Comparison of ENCODE assay signal across 12 mouse cellular contexts in the genomic region with DNA sequence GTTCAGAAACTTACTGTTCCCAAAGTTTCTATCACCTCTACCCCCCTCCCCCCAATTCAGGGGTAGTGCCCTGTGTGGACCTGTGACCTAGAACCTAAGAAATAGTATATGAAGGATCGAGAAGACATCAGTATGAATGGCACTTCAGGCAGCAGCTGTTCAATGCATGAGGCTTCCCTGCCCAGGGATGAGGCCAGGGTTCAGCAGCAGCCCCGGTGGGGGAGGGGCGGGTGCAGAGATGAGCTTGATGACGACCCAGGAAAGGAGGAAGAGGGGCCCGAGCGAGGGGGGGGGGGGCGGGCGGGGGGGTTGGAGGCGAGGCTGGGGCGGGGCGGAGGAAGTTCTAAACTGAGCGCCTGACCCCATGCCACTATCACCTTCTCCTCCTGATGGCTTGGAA. TPM values are rescaled to one million over a fixed set of nuclear protein-coding genes. Genes with fewer than 3 reads are reported as not detected.
DNase-seq lines count a peak whose midpoint lies in the region; ATAC-seq and TF ChIP-seq lines count a peak whose summit lies in the region.
"Had no signal": no experiment of that assay in that cellular context is flagged by ENCODE, and none has a peak within 500 bp of the region (broad histone marks: within the 10 kb centered on the region; RNA-seq: fewer than 3 reads in every experiment).

No protein-coding gene starts in this region.

- no peaks in the 10 kb centered on the region for H3K36me3 ChIP-seq in lung, postnatal 0 days (ENCODE audit: insufficient read depth, low read length)
- no peaks in the 10 kb centered on the region for H3K36me3 ChIP-seq in liver, embryonic 13.5 days
- H3K36me3 ChIP-seq in forebrain, embryonic 16.5 days (ENCODE audit: control insufficient read depth, insufficient read depth): no peaks in the 10 kb centered on the region
- H3K36me3 ChIP-seq: forebrain, embryonic 12.5 days; G1E had no signal

- no peak for TF ChIP-seq CTCF in lung, postnatal 0 days (IDR thresholded peaks at IDR 0.05)
- TF ChIP-seq CTCF in layer of hippocampus, adult 2 months (conservative IDR thresholded peaks at IDR 0.05): no peak

- no peak overlapping the region for H3K9ac ChIP-seq in lung, postnatal 0 days (replicated peaks; ENCODE audit: low read depth)
- no peak overlapping the region for H3K9ac ChIP-seq in liver, embryonic 13.5 days
- H3K9ac ChIP-seq in forebrain, embryonic 16.5 days (replicated peaks; ENCODE audit: low read depth, low read length): no peak overlapping the region
- H3K9ac ChIP-seq: forebrain, embryonic 12.5 days had no signal

- no peak for DNase-seq in lung, postnatal 0 days (ENCODE audit: low spot score)
- no peak for DNase-seq in lung, adult 18-20 months
- DNase-seq in embryo, embryonic 9.5 days (ENCODE audit: extremely low spot score): peak; percentile 59
- DNase-seq in liver, embryonic 13.5 days: peak; percentile 32
- DNase-seq in thymus, postnatal 25 days: peak; percentile 36
- no peak for DNase-seq in layer of hippocampus, adult 2 months (ENCODE audit: low spot score in 2 of 2)

- WGBS in lung, postnatal 0 days: 12% methylated on average over 4 of the region's 12 CpGs
- 9% methylated on average over 9 of the region's 12 CpGs for WGBS in liver, embryonic 13.5 days (ENCODE audit: insufficient replicate concordance)
- WGBS in forebrain, embryonic 16.5 days: 26% methylated on average over 5 of the region's 12 CpGs

- no peaks in the 10 kb centered on the region; the same call in 1 of the 2 replicates for H3K4me1 ChIP-seq in lung, postnatal 0 days (ENCODE audit: insufficient read depth, low read depth, low read length)
- peaks cover 32% of the 10 kb centered on the region for H3K4me1 ChIP-seq in liver, embryonic 13.5 days (replicated peaks)
- H3K4me1 ChIP-seq in forebrain, embryonic 16.5 days (replicated peaks; ENCODE audit: control insufficient read depth, insufficient read depth, low read length): no peaks in the 10 kb centered on the region

- no peaks in the 10 kb centered on the region for H3K27me3 ChIP-seq in lung, postnatal 0 days (replicated peaks; ENCODE audit: insufficient read depth, low read length)
- H3K27me3 ChIP-seq in liver, embryonic 13.5 days: no peaks in the 10 kb centered on the region
- no peaks in the 10 kb centered on the region for H3K27me3 ChIP-seq in forebrain, embryonic 16.5 days (replicated peaks; ENCODE audit: control insufficient read depth, insufficient read depth, low read length)
- H3K27me3 ChIP-seq: forebrain, embryonic 12.5 days had no signal

- H3K9me3 ChIP-seq in lung, postnatal 0 days (ENCODE audit: low read length): no peaks in the 10 kb centered on the region
- no peaks in the 10 kb centered on the region for H3K9me3 ChIP-seq in liver, embryonic 13.5 days (replicated peaks)
- no peaks in the 10 kb centered on the region for H3K9me3 ChIP-seq in forebrain, embryonic 16.5 days (ENCODE audit: control insufficient read depth, low read length)
- H3K9me3 ChIP-seq: forebrain, embryonic 12.5 days; G1E had no signal

- ATAC-seq in lung, postnatal 0 days: peak; percentile 27; the same call in 1 of the 2 replicates
- no peak for ATAC-seq in liver, embryonic 13.5 days (ENCODE audit: low read depth)
- no peak for ATAC-seq in forebrain, embryonic 16.5 days

- no peak for TF ChIP-seq EP300 in lung, postnatal 0 days (IDR thresholded peaks at IDR 0.05)

- 0 out of 2 replicates have a peak overlapping the region, but pooled peaks have one; percentile 5 for H3K27ac ChIP-seq in lung, postnatal 0 days (ENCODE audit: low read length)
- no peak overlapping the region for H3K27ac ChIP-seq in liver, embryonic 13.5 days
- no peak overlapping the region for H3K27ac ChIP-seq in layer of hippocampus, adult 2 months
- H3K27ac ChIP-seq in forebrain, embryonic 16.5 days (ENCODE audit: low read length): no peak overlapping the region
- H3K27ac ChIP-seq: forebrain, embryonic 12.5 days had no signal

- no peak overlapping the region for H3K4me3 ChIP-seq in lung, postnatal 0 days (ENCODE audit: low read depth, low read length)
- H3K4me3 ChIP-seq in liver, embryonic 13.5 days (replicated peaks): no peak overlapping the region
- H3K4me3 ChIP-seq in layer of hippocampus, adult 2 months: no peak overlapping the region
- H3K4me3 ChIP-seq in forebrain, embryonic 16.5 days (replicated peaks; ENCODE audit: low read length): no peak overlapping the region
- H3K4me3 ChIP-seq: forebrain, embryonic 12.5 days had no signal

- no peak overlapping the region for H3K4me2 ChIP-seq in lung, postnatal 0 days (replicated peaks; ENCODE audit: low read depth, low read length)
- H3K4me2 ChIP-seq in liver, embryonic 13.5 days: no peak overlapping the region
- no peak overlapping the region for H3K4me2 ChIP-seq in forebrain, embryonic 16.5 days (ENCODE audit: low read length)
- H3K4me2 ChIP-seq: forebrain, embryonic 12.5 days had no signal

RNA-seq across cellular contexts. Expression of gene H1foo, which starts 3.6 kb away (rescaled TPM):
- polyA plus RNA-seq in lung, postnatal 0 days (2015; fragmentation: Nextera tagmentation; extraction: Ambion mirVana): not detected in 2 replicates
- polyA plus RNA-seq in liver, embryonic 13.5 days (2015; fragmentation: Nextera tagmentation; extraction: Ambion mirVana): not detected in 2 replicates
- not detected for total RNA-seq in layer of hippocampus, adult 2 months (2021)
- not detected in 2 replicates for polyA plus RNA-seq in forebrain, embryonic 16.5 days (2015; fragmentation: Nextera tagmentation; extraction: Ambion mirVana)
- total RNA-seq: G1E; heart, adult 8-10 months; left cerebral cortex, postnatal 25 days had no signal
- polyA plus RNA-seq: forebrain, embryonic 12.5 days; G1E; large intestine, adult 2 months had no signal

RNA-seq across cellular contexts. Expression of gene Rho, which starts 9.6 kb away (rescaled TPM):
- polyA plus RNA-seq in lung, postnatal 0 days (2015; fragmentation: Nextera tagmentation; extraction: Ambion mirVana): 0.04 TPM in 1 of 2 replicates, not detected in the other
- polyA plus RNA-seq in liver, embryonic 13.5 days (2015; fragmentation: Nextera tagmentation; extraction: Ambion mirVana): not detected in 2 replicates
- total RNA-seq in layer of hippocampus, adult 2 months (2021): 1 to 10 TPM in 1 of 2 experiments, under 1 TPM in 1; 0.49 to 1.1 TPM
- polyA plus RNA-seq in forebrain, embryonic 16.5 days (2015; fragmentation: Nextera tagmentation; extraction: Ambion mirVana): 0.15 TPM in 1 of 2 replicates, not detected in the other
- total RNA-seq: heart, adult 8-10 months had no signal
- polyA plus RNA-seq: G1E had no signal

RNA-seq across cellular contexts. Expression of gene Plxnd1, which starts 53.7 kb away (rescaled TPM):
- 26.9 and 33.4 TPM in 2 replicates for polyA plus RNA-seq in lung, postnatal 0 days (2015; fragmentation: Nextera tagmentation; extraction: Ambion mirVana)
- polyA plus RNA-seq in liver, embryonic 13.5 days (2015; fragmentation: Nextera tagmentation; extraction: Ambion mirVana): 6.7 and 6.8 TPM in 2 replicates
- 10 to 100 TPM; 16.6 to 24.4 TPM for total RNA-seq in layer of hippocampus, adult 2 months (2021)
- 19.4 and 19.8 TPM in 2 replicates for polyA plus RNA-seq in forebrain, embryonic 16.5 days (2015; fragmentation: Nextera tagmentation; extraction: Ambion mirVana)

Comparison
In these comparisons a context has a peak if more than half of its experiments do, and no peak if none do; other contexts are left out.
1. DNase-seq: peak in embryo, embryonic 9.5 days (single experiment), liver, embryonic 13.5 days (single experiment) and thymus, postnatal 25 days (single experiment); none in lung, postnatal 0 days (single experiment), lung, adult 18-20 months (0 of 2) and layer of hippocampus, adult 2 months (0 of 2).